In genomic region chr10:84863488-84863887, GRCm38 (mm10) we compare ENCODE assay signal across 30 mouse cellular contexts. TPM values are rescaled to one million over a fixed set of nuclear protein-coding genes. Genes with fewer than 3 reads are reported as not detected.
DNase-seq lines count a peak whose midpoint lies in the region; ATAC-seq and TF ChIP-seq lines count a peak whose summit lies in the region.
"Had no signal": no experiment of that assay in that cellular context is flagged by ENCODE, and none has a peak within 500 bp of the region (broad histone marks: within the 10 kb centered on the region; RNA-seq: fewer than 3 reads in every experiment).

No protein-coding gene starts in this region.

- peaks cover 12% of the 10 kb centered on the region for H3K27me3 ChIP-seq in C2C12 (ENCODE audit: control insufficient read depth, insufficient read depth, insufficient read length)
- no peaks in the 10 kb centered on the region for H3K27me3 ChIP-seq in ES-Bruce4 (ENCODE audit: control insufficient read depth, insufficient read depth, low read length, poor library complexity, severe bottlenecking)
- H3K27me3 ChIP-seq in midbrain, embryonic 10.5 days (ENCODE audit: low read depth, poor library complexity, severe bottlenecking), result no peaks in the 10 kb centered on the region
- H3K27me3 ChIP-seq: forebrain, embryonic 15.5 days; hindbrain, embryonic 13.5 days; midbrain, embryonic 15.5 days; neural tube, embryonic 12.5 days; Patski; stomach, embryonic 15.5 days had no signal

- no peak overlapping the region for H3K9ac ChIP-seq in ES-Bruce4 (ENCODE audit: low read depth, poor library complexity, severe bottlenecking)
- H3K9ac ChIP-seq: embryonic facial prominence, embryonic 13.5 days; forebrain, embryonic 15.5 days; heart, embryonic 15.5 days; hindbrain, embryonic 13.5 days; kidney, embryonic 15.5 days; liver, embryonic 15.5 days; lung, embryonic 14.5 days; midbrain, embryonic 15.5 days; neural tube, embryonic 12.5 days; stomach, embryonic 15.5 days had no signal

- H3K27ac ChIP-seq in ES-Bruce4 (ENCODE audit: insufficient read depth, low read length), result no peak overlapping the region
- no peak overlapping the region for H3K27ac ChIP-seq in midbrain, embryonic 10.5 days (replicated peaks)
- H3K27ac ChIP-seq: embryonic facial prominence, embryonic 13.5 days; forebrain, embryonic 15.5 days; heart, embryonic 10.5 days; heart, embryonic 15.5 days; hindbrain, embryonic 13.5 days; kidney, embryonic 15.5 days; liver, embryonic 15.5 days; midbrain, embryonic 15.5 days; neural tube, embryonic 12.5 days; stomach, embryonic 15.5 days had no signal

- no peaks in the 10 kb centered on the region for H3K9me3 ChIP-seq in ES-Bruce4 (replicated peaks; ENCODE audit: control insufficient read depth, insufficient read depth, low read length, poor library complexity, severe bottlenecking)
- H3K9me3 ChIP-seq in midbrain, embryonic 10.5 days (replicated peaks), result no peaks in the 10 kb centered on the region
- H3K9me3 ChIP-seq: embryonic facial prominence, embryonic 13.5 days; forebrain, embryonic 10.5 days; forebrain, embryonic 15.5 days; G1E; heart, embryonic 10.5 days; heart, embryonic 15.5 days; hindbrain, embryonic 13.5 days; kidney, embryonic 15.5 days; liver, embryonic 15.5 days; midbrain, embryonic 15.5 days; neural tube, embryonic 12.5 days; stomach, embryonic 15.5 days had no signal

- H3K79me2 ChIP-seq in C2C12 (ENCODE audit: control insufficient read depth, insufficient read depth), result no peaks in the 10 kb centered on the region

- no peak for DNase-seq in left cerebral cortex, postnatal 36 days (ENCODE audit: low spot score in 2 of 2)
- no peak for DNase-seq in midbrain, embryonic 10.5 days (ENCODE audit: low spot score)
- no peak for DNase-seq in frontal cortex, postnatal 36 days (ENCODE audit: low spot score in 2 of 2)
- DNase-seq: adrenal gland, postnatal 25 days; cerebellum, adult 11-12 months; cerebellum, postnatal 10 days; heart, adult 11 months; heart, postnatal 36 days; kidney, adult 18-20 months; kidney, postnatal 25 days; lung, embryonic 14.5 days; lung, postnatal 14 days; right cerebral cortex, postnatal 4 days had no signal

- peak; percentile 22; the same call in 1 of the 2 replicates for ATAC-seq in granulocyte monocyte progenitor cell, adult 5-6 weeks (replicated peaks; ENCODE audit: poor library complexity, severe bottlenecking)
- ATAC-seq: forebrain, embryonic 15.5 days; midbrain, embryonic 15.5 days; Patski had no signal

- H3ac ChIP-seq in C2C12 (ENCODE audit: control insufficient read depth, insufficient read length, low read depth), result no peak overlapping the region

- 79% methylated on average over 6 of the region's 6 CpGs for WGBS in midbrain, embryonic 10.5 days

- intact Hi-C loops in left cerebral cortex, postnatal 36 days (cut with DNase I), result no loop called here

- TF ChIP-seq CTCF in C2C12 (IDR thresholded peaks at IDR 0.05; ENCODE audit: control insufficient read depth, insufficient read depth, insufficient read length) (no peak), ES-Bruce4 (IDR thresholded peaks at IDR 0.05; ENCODE audit: low read depth, low read length) (no peak)

- H3K4me3 ChIP-seq in C2C12 (ENCODE audit: insufficient read depth, poor library complexity, severe bottlenecking) (no peak overlapping the region), ES-Bruce4 (ENCODE audit: low read depth, low read length) (no peak overlapping the region)
- H3K4me3 ChIP-seq in midbrain, embryonic 10.5 days, result no peak overlapping the region
- H3K4me3 ChIP-seq: embryonic facial prominence, embryonic 13.5 days; forebrain, embryonic 10.5 days; forebrain, embryonic 15.5 days; heart, embryonic 10.5 days; heart, embryonic 15.5 days; hindbrain, embryonic 13.5 days; kidney, embryonic 15.5 days; liver, embryonic 15.5 days; midbrain, embryonic 15.5 days; myocyte; neural tube, embryonic 12.5 days; stomach, embryonic 15.5 days had no signal

- peaks cover 10% of the 10 kb centered on the region for H3K4me1 ChIP-seq in ES-Bruce4 (ENCODE audit: control insufficient read depth, insufficient read depth, low read length)
- H3K4me1 ChIP-seq in midbrain, embryonic 10.5 days, result peaks cover 33% of the 10 kb centered on the region
- H3K4me1 ChIP-seq: liver, embryonic 15.5 days; stomach, embryonic 15.5 days had no signal

- H3K36me3 ChIP-seq in C2C12 (ENCODE audit: control insufficient read depth, insufficient read depth), result no peaks in the 10 kb centered on the region
- H3K36me3 ChIP-seq in ES-Bruce4 (ENCODE audit: control insufficient read depth, insufficient read depth, low read length, poor library complexity, severe bottlenecking), result no peaks in the 10 kb centered on the region
- peaks cover 93% of the 10 kb centered on the region for H3K36me3 ChIP-seq in midbrain, embryonic 10.5 days
- H3K36me3 ChIP-seq: embryonic facial prominence, embryonic 13.5 days; forebrain, embryonic 15.5 days; G1E; heart, embryonic 10.5 days; heart, embryonic 15.5 days; kidney, embryonic 15.5 days; liver, embryonic 15.5 days; midbrain, embryonic 15.5 days; stomach, embryonic 15.5 days had no signal

- TF ChIP-seq POLR2A in ES-Bruce4 (IDR thresholded peaks at IDR 0.05; ENCODE audit: insufficient read depth, low read length), result no peak

- peak; percentile 95 for TF ChIP-seq EP300 in ES-Bruce4 (IDR thresholded peaks at IDR 0.05; ENCODE audit: insufficient read depth, low read depth, low read length)

- H3K79me3 ChIP-seq in C2C12 (ENCODE audit: low read depth), result no peaks in the 10 kb centered on the region

TF ChIP-seq in C2C12, 6 proteins besides CTCF, POLR2A, EP300 and RAD21:
- TF ChIP-seq MYOD1 (IDR thresholded peaks at IDR 0.05; ENCODE audit: control insufficient read depth, insufficient read length, low read depth) (no peak), MAX (IDR thresholded peaks at IDR 0.05) (no peak), MYOG (IDR thresholded peaks at IDR 0.05; ENCODE audit: control insufficient read depth, extremely low read depth, insufficient read length) (no peak), CEBPB (IDR thresholded peaks at IDR 0.05; ENCODE audit: low read depth) (no peak), USF1 (IDR thresholded peaks at IDR 0.05; ENCODE audit: low read depth) (peak; percentile 9), FOSL1 (IDR thresholded peaks at IDR 0.05; ENCODE audit: insufficient read depth, low read length, poor library complexity, severe bottlenecking) (no peak)

RNA-seq across cellular contexts. Expression of gene Ric8b, which starts 53.9 kb away (rescaled TPM):
- polyA plus RNA-seq in C2C12 (2012; fragmentation: generic; extraction: Trizol) (6.4 TPM), ES-Bruce4 (2011; ENCODE audit: insufficient read depth, insufficient read length, low read depth, missing spikeins) (16.0 and 18.8 TPM in 2 replicates)
- total RNA-seq in granulocyte monocyte progenitor cell, adult 5-6 weeks (2014; fragmentation: Nextera tagmentation), result 15.1 and 17.7 TPM in 2 replicates
- total RNA-seq in granulocyte monocyte progenitor cell, adult 5-6 weeks (2017), result 16.6 and 17.8 TPM in 2 replicates
- total RNA-seq in left cerebral cortex, postnatal 36 days (2021), result 10 to 100 TPM; 46.4 to 64.5 TPM
- polyA plus RNA-seq in midbrain, embryonic 10.5 days (2016; fragmentation: Nextera tagmentation; extraction: Ambion mirVana), result 28.7 and 30.3 TPM in 2 replicates
